Mouse (Mus musculus) embryonic facial prominence, embryonic 15.5 days (tissue): Measurements from ENCODE around the gene Sdhaf2. TPM values are rescaled to one million over a fixed set of nuclear protein-coding genes. Genes with fewer than 3 reads are reported as not detected.
A peak's percentile ranks its signal among the peaks of the same experiment; 100 is the strongest.

Experiments used
- ATAC-seq: fragments of 200-750 bp; cut with Nextera tagmentation; 2 replicates; pipeline ENCODE4 v1.8.0; 2017; ENCODE audit warnings: low read depth, moderate TSS enrichment; ENCODE audit not compliant: insufficient number of reproducible peaks, low FRiP score, low TSS enrichment
- H3K27ac ChIP-seq: fragments of 300-500 bp; sonication (generic); replicated peaks from 2 replicates; pipeline ENCODE4 v1.5.1; 2015; ENCODE audit warnings: mild to moderate bottlenecking, inconsistent platforms
- H3K27me3 ChIP-seq: fragments of 300-500 bp; sonication (generic); 2 replicates; pipeline ENCODE4 v1.6.1; 2015; ENCODE audit warnings: inconsistent platforms
- H3K36me3 ChIP-seq: fragments of 300-500 bp; sonication (generic); 2 replicates; pipeline ENCODE4 v1.6.1; 2015; ENCODE audit warnings: mild to moderate bottlenecking, inconsistent platforms
- H3K4me1 ChIP-seq: fragments of 300-500 bp; sonication (generic); 2 replicates; pipeline ENCODE4 v1.6.1; 2015; ENCODE audit warnings: inconsistent platforms
- H3K4me2 ChIP-seq: fragments of 300-500 bp; sonication (generic); replicated peaks from 2 replicates; pipeline ENCODE4 v1.6.1; 2015; ENCODE audit warnings: mild to moderate bottlenecking, inconsistent platforms
- H3K4me3 ChIP-seq: fragments of 300-500 bp; sonication (generic); replicated peaks from 2 replicates; pipeline ENCODE4 v1.5.1; 2015; ENCODE audit warnings: mild to moderate bottlenecking, inconsistent platforms
- H3K9ac ChIP-seq: fragments of 300-500 bp; sonication (generic); 2 replicates; pipeline ENCODE4 v1.6.1; 2015; ENCODE audit warnings: inconsistent platforms
- H3K9me3 ChIP-seq: fragments of 300-500 bp; sonication (generic); replicated peaks from 2 replicates; pipeline ENCODE4 v1.6.1; 2016; ENCODE audit warnings: inconsistent platforms
- WGBS: fragments of 180-500 bp; shearing (Covaris S2); methylation state at CpG from one replicate; pipeline ENCODE4 v1.1.7; 2015; 5-methylcytosine and 5-hydroxymethylcytosine counted together
- polyA plus RNA-seq: library from polyadenylated mRNA; unstranded; fragments of >200 nt; fragmentation: Nextera tagmentation; extraction: Ambion mirVana; gene quantifications from 2 replicates; pipeline ENCODE4 v1.2.1, GENCODE M21; 2015

Sdhaf2 gene
- polyA plus RNA-seq, 1 experiment from 2014 or later: 58.6 TPM

DNA sequence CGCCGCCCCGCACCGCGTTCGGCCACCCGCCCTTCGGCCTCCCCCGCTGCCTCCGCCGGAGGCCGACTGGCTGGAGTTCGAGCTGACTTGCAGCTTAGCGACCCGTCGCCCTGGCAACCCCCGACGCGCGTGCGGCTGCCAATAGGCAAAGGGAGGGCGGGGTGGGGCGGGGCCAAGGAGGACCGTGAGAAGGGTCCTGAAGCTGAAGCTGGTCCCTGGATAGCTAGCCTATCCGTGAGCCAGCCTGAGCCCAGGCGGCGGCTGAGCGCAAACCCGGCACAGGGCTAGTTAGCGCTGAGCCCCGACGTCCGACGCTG lies 68.5 kb downstream of the Sdhaf2 start:
- peaks cover 22% of the 10 kb centered on the region for H3K4me1 ChIP-seq
- WGBS: 7% methylated on average over 33 of the region's 34 CpGs
- ATAC-seq: peak; percentile 86
- H3K9ac ChIP-seq: no peak overlapping the region
- peaks cover 76% of the 10 kb centered on the region for H3K27me3 ChIP-seq
- H3K9me3 ChIP-seq: no peaks in the 10 kb centered on the region
- H3K36me3 ChIP-seq: no peaks in the 10 kb centered on the region
- H3K4me3 ChIP-seq: peak overlapping the region; percentile 47
- peak overlapping the region; percentile 93 for H3K4me2 ChIP-seq
- no peak overlapping the region for H3K27ac ChIP-seq

- WGBS: under 1% methylated on average over 94 of the region's 96 CpGs
- ATAC-seq: peak; percentile 41
- no peak within 1 kb of the TSS; the same call in 1 of the 2 replicates for H3K27ac ChIP-seq
- H3K27me3 ChIP-seq: peaks cover 75% of the 10 kb centered on the region
- peak within 1 kb of the TSS; percentile 93 for H3K4me2 ChIP-seq
- peaks cover 22% of the 10 kb centered on the region for H3K4me1 ChIP-seq
- H3K36me3 ChIP-seq: no peaks in the 10 kb centered on the region
- H3K9me3 ChIP-seq: no peaks in the 10 kb centered on the region
- H3K9ac ChIP-seq: peak within 1 kb of the TSS; percentile 21; the same call in 1 of the 2 replicates
- H3K4me3 ChIP-seq: peak within 1 kb of the TSS; percentile 47
Observed at GRCm38 (mm10) chr19:10456752-10457483, 69.0 kb downstream of the Sdhaf2 start, which contains the start of gene Lrrc10b. Lrrc10b (minus strand) TSS chr19:10457473.

- Histone ChIP-seq H3K4me2 (no peak overlapping the region), H3K4me3 (no peak overlapping the region), H3K4me1 (peaks cover 22% of the 10 kb centered on the region), H3K27me3 (peaks cover 63% of the 10 kb centered on the region), H3K9ac (no peak overlapping the region), H3K9me3 (no peaks in the 10 kb centered on the region), H3K36me3 (no peaks in the 10 kb centered on the region), H3K27ac (no peak overlapping the region)
- ATAC-seq: no peak
- WGBS: 79% methylated on average over 3 of the region's 3 CpGs
Observed at GRCm38 (mm10) chr19:10455437-10455806, 70.5 kb downstream of the Sdhaf2 start.

DNA sequence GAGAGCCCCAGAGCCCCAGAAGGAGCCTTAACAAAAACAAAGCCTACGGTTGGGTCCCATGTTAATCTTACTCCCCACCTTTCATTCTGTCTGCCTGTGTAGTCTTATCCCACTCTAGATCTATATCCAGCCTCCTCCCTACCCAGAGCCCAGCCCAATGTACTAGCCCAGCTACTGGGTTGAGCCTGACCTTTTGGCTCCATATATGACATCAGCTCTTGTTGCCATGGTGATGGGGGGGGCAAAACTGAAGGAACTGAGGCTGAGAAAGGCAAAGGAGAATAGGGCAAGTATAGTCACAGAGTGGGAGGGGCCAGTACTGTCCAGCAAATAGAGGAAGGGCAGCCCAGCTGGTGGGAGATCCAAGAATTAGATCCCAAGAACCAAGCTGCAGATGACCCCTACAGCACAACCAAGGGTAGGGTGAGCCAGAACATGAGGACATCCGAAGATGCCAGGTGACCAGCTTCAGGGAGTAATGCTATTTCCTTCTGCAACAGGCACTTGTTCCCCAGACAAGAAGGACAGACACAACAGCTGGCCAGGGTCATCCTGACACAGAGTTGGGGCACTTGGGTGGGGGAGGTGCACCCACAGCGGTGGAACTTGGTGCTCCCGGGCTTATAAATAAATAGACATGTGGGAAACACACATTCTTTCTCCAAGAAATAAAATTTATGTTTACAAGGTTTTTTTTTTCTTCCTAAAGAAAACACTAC lies 71.1 kb downstream of the Sdhaf2 start:
- Histone ChIP-seq H3K4me2 (no peak overlapping the region), H3K4me1 (peaks cover 22% of the 10 kb centered on the region), H3K36me3 (no peaks in the 10 kb centered on the region), H3K27ac (no peak overlapping the region), H3K9ac (no peak overlapping the region), H3K27me3 (peaks cover 60% of the 10 kb centered on the region), H3K9me3 (no peaks in the 10 kb centered on the region), H3K4me3 (no peak overlapping the region)
- WGBS: 70% methylated on average over 4 of the region's 4 CpGs
- ATAC-seq: no peak

Other genes with a start within 250 kb of the Sdhaf2 start
- gene Dagla, start 221.3 kb downstream of the Sdhaf2 start, polyA plus RNA-seq: 2.8 and 3.5 TPM in 2 replicates
- gene Syt7, start 137.1 kb downstream of the Sdhaf2 start, polyA plus RNA-seq: 0.95 and 1.1 TPM in 2 replicates
- gene Lrrc10b, start 68.7 kb downstream of the Sdhaf2 start, polyA plus RNA-seq: 1.9 and 2.4 TPM in 2 replicates
- 3.6 and 6.8 TPM in 2 replicates for gene Ppp1r32, start 43.2 kb downstream of the Sdhaf2 start, polyA plus RNA-seq
- gene Cpsf7, start 876 bp downstream of the Sdhaf2 start, polyA plus RNA-seq: 43.1 and 49.5 TPM in 2 replicates
- gene Tmem216, start 30.1 kb upstream of the Sdhaf2 start, polyA plus RNA-seq: 44.0 and 49.6 TPM in 2 replicates
- gene Cyb561a3, start 51.0 kb upstream of the Sdhaf2 start, polyA plus RNA-seq: 24.5 and 25.8 TPM in 2 replicates
- gene Tmem138, start 51.2 kb upstream of the Sdhaf2 start, polyA plus RNA-seq: 37.2 and 46.2 TPM in 2 replicates
- 338 and 340 TPM in 2 replicates for gene Ddb1, start 79.2 kb upstream of the Sdhaf2 start, polyA plus RNA-seq
- gene Tkfc, start 79.5 kb upstream of the Sdhaf2 start, polyA plus RNA-seq: 14.4 and 18.8 TPM in 2 replicates
- gene Vwce, start 108.1 kb upstream of the Sdhaf2 start, polyA plus RNA-seq: 2.1 and 2.6 TPM in 2 replicates
- gene Pga5, start 151.9 kb upstream of the Sdhaf2 start, polyA plus RNA-seq: not detected in 2 replicates
- 43.0 and 47.0 TPM in 2 replicates for gene Vps37c, start 162.6 kb upstream of the Sdhaf2 start, polyA plus RNA-seq
- gene Cd5, start 212.9 kb upstream of the Sdhaf2 start, polyA plus RNA-seq: 0.81 and 1.3 TPM in 2 replicates